ENCODE assay signal across 30 mouse cellular contexts in genomic region chr6:35298323-35298722, GRCm38 (mm10). TPM values are rescaled to one million over a fixed set of nuclear protein-coding genes. Genes with fewer than 3 reads are reported as not detected.
DNase-seq lines count a peak whose midpoint lies in the region; ATAC-seq and TF ChIP-seq lines count a peak whose summit lies in the region.
"Had no signal": no experiment of that assay in that cellular context is flagged by ENCODE, and none has a peak within 500 bp of the region (broad histone marks: within the 10 kb centered on the region; RNA-seq: fewer than 3 reads in every experiment).

No protein-coding gene starts in this region.

- no peak for TF ChIP-seq EP300 in heart, postnatal 0 days (IDR thresholded peaks at IDR 0.05; ENCODE audit: low read depth)

- no peak for DNase-seq in kidney, adult 2 months
- DNase-seq in MEL-GATA-1-ER (ENCODE audit: extremely low read depth, low read depth), result peak; percentile 28
- peak; percentile 63 for DNase-seq in heart, postnatal 0 days (ENCODE audit: low spot score)
- DNase-seq in gastrocnemius, postnatal 25 days, result no peak
- DNase-seq: adrenal gland, postnatal 10 days; B cell, adult 2 months; cerebellum, adult 8-10 months; cerebellum, postnatal 36 days; embryo, embryonic 11 days; gastrocnemius, postnatal 10 days; layer of hippocampus, postnatal 36 days; left cerebral cortex, postnatal 4 days; right cerebral cortex, adult 18-20 months; right cerebral cortex, postnatal 4 days; thymus, adult 2 months; thymus, postnatal 4 days had no signal

- H3K4me2 ChIP-seq in kidney, embryonic 16.5 days (replicated peaks; ENCODE audit: low read depth, low read length), result no peak overlapping the region
- 0 out of 2 replicates have a peak overlapping the region, but pooled peaks have one; percentile 12 for H3K4me2 ChIP-seq in heart, embryonic 11.5 days
- 0 out of 2 replicates have a peak overlapping the region, but pooled peaks have one; percentile 3 for H3K4me2 ChIP-seq in heart, postnatal 0 days (ENCODE audit: low read depth, low read length)
- no peak overlapping the region for H3K4me2 ChIP-seq in forebrain, embryonic 16.5 days (ENCODE audit: low read length)
- H3K4me2 ChIP-seq: embryonic facial prominence, embryonic 13.5 days; forebrain, embryonic 12.5 days; hindbrain, embryonic 15.5 days; intestine, embryonic 15.5 days; limb, embryonic 15.5 days; liver, embryonic 15.5 days; neural tube, embryonic 15.5 days had no signal

- H3K27me3 ChIP-seq in kidney, adult 2 months (replicated peaks; ENCODE audit: control insufficient read depth, insufficient read depth, low read length), result no peaks in the 10 kb centered on the region
- no peaks in the 10 kb centered on the region for H3K27me3 ChIP-seq in kidney, embryonic 16.5 days (ENCODE audit: insufficient read depth, low read length)
- H3K27me3 ChIP-seq in heart, embryonic 11.5 days (ENCODE audit: control insufficient read depth, insufficient read depth, low read length), result no peaks in the 10 kb centered on the region
- H3K27me3 ChIP-seq in heart, postnatal 0 days (ENCODE audit: control insufficient read depth, insufficient read depth, low read length), result no peaks in the 10 kb centered on the region
- H3K27me3 ChIP-seq in forebrain, embryonic 16.5 days (replicated peaks; ENCODE audit: control insufficient read depth, insufficient read depth, low read length), result no peaks in the 10 kb centered on the region
- H3K27me3 ChIP-seq: embryonic facial prominence, embryonic 13.5 days; forebrain, embryonic 12.5 days; hindbrain, embryonic 15.5 days; intestine, embryonic 15.5 days; limb, embryonic 15.5 days; liver, embryonic 15.5 days; neural tube, embryonic 15.5 days had no signal

- peak overlapping the region; percentile 94 for H3K27ac ChIP-seq in kidney, adult 2 months (ENCODE audit: insufficient read depth, low read depth, low read length)
- no peak overlapping the region for H3K27ac ChIP-seq in kidney, embryonic 16.5 days (ENCODE audit: low read length)
- H3K27ac ChIP-seq in heart, embryonic 11.5 days (ENCODE audit: low read depth, low read length), result peak overlapping the region; percentile 70
- peak overlapping the region; percentile 78 for H3K27ac ChIP-seq in heart, postnatal 0 days (ENCODE audit: low read depth)
- H3K27ac ChIP-seq in forebrain, embryonic 16.5 days (ENCODE audit: low read length), result no peak overlapping the region
- H3K27ac ChIP-seq: embryonic facial prominence, embryonic 13.5 days; forebrain, embryonic 12.5 days; hindbrain, embryonic 15.5 days; intestine, embryonic 15.5 days; limb, embryonic 15.5 days; liver, embryonic 15.5 days; macrophage; midbrain, embryonic 10.5 days; neural tube, embryonic 15.5 days had no signal

- H3K36me3 ChIP-seq in kidney, adult 2 months (ENCODE audit: control insufficient read depth, insufficient read depth, low read length), result no peaks in the 10 kb centered on the region
- H3K36me3 ChIP-seq in kidney, embryonic 16.5 days (ENCODE audit: insufficient read depth, low read length), result no peaks in the 10 kb centered on the region
- no peaks in the 10 kb centered on the region for H3K36me3 ChIP-seq in heart, embryonic 11.5 days (ENCODE audit: control insufficient read depth, insufficient read depth, low read length)
- no peaks in the 10 kb centered on the region for H3K36me3 ChIP-seq in heart, postnatal 0 days (replicated peaks; ENCODE audit: control insufficient read depth, insufficient read depth, low read length)
- no peaks in the 10 kb centered on the region for H3K36me3 ChIP-seq in forebrain, embryonic 16.5 days (ENCODE audit: control insufficient read depth, insufficient read depth)
- H3K36me3 ChIP-seq: embryonic facial prominence, embryonic 13.5 days; forebrain, embryonic 12.5 days; hindbrain, embryonic 15.5 days; intestine, embryonic 15.5 days; limb, embryonic 15.5 days; liver, embryonic 15.5 days; midbrain, embryonic 10.5 days; neural tube, embryonic 15.5 days had no signal

- no peaks in the 10 kb centered on the region for H3K9me3 ChIP-seq in kidney, embryonic 16.5 days (ENCODE audit: low read length)
- no peaks in the 10 kb centered on the region for H3K9me3 ChIP-seq in heart, embryonic 11.5 days (replicated peaks; ENCODE audit: control insufficient read depth, low read length)
- no peaks in the 10 kb centered on the region for H3K9me3 ChIP-seq in heart, postnatal 0 days (replicated peaks; ENCODE audit: control insufficient read depth, low read length)
- no peaks in the 10 kb centered on the region for H3K9me3 ChIP-seq in forebrain, embryonic 16.5 days (ENCODE audit: control insufficient read depth, low read length)
- H3K9me3 ChIP-seq: embryonic facial prominence, embryonic 13.5 days; forebrain, embryonic 12.5 days; hindbrain, embryonic 15.5 days; intestine, embryonic 15.5 days; limb, embryonic 15.5 days; liver, embryonic 15.5 days; midbrain, embryonic 10.5 days; neural tube, embryonic 15.5 days had no signal

- H3K9ac ChIP-seq in kidney, embryonic 16.5 days (replicated peaks; ENCODE audit: low read length), result no peak overlapping the region
- H3K9ac ChIP-seq in heart, embryonic 11.5 days (ENCODE audit: low read depth, low read length), result no peak overlapping the region
- no peak overlapping the region for H3K9ac ChIP-seq in heart, postnatal 0 days (replicated peaks; ENCODE audit: low read depth, low read length)
- no peak overlapping the region for H3K9ac ChIP-seq in forebrain, embryonic 16.5 days (replicated peaks; ENCODE audit: low read depth, low read length)
- H3K9ac ChIP-seq: embryonic facial prominence, embryonic 13.5 days; forebrain, embryonic 12.5 days; hindbrain, embryonic 15.5 days; intestine, embryonic 15.5 days; limb, embryonic 15.5 days; liver, embryonic 15.5 days; neural tube, embryonic 15.5 days had no signal

- TF ChIP-seq POLR2A in kidney, adult 2 months (IDR thresholded peaks at IDR 0.05; ENCODE audit: low read depth, low read length), result no peak

- ATAC-seq in kidney, embryonic 16.5 days (ENCODE audit: low FRiP score, low TSS enrichment), result no peak
- ATAC-seq in heart, embryonic 11.5 days (replicated peaks; ENCODE audit: insufficient number of reproducible peaks, low FRiP score, low TSS enrichment), result 0 out of 2 replicates have a peak, but pooled peaks have one; percentile 33
- peak; percentile 60 for ATAC-seq in heart, postnatal 0 days (ENCODE audit: insufficient read depth, low read depth)
- no peak for ATAC-seq in forebrain, embryonic 16.5 days
- ATAC-seq: intestine, embryonic 15.5 days; midbrain, embryonic 16.5 days had no signal

- WGBS in kidney, adult 2 months, result 87% methylated on average over 6 of the region's 6 CpGs
- WGBS in kidney, embryonic 16.5 days, result 84% methylated on average over 6 of the region's 6 CpGs
- WGBS in heart, embryonic 11.5 days (ENCODE audit: insufficient replicate concordance), result 28% methylated on average over 6 of the region's 6 CpGs
- 10% methylated on average over 6 of the region's 6 CpGs for WGBS in heart, postnatal 0 days
- WGBS in forebrain, embryonic 16.5 days, result 89% methylated on average over 6 of the region's 6 CpGs

- no peak overlapping the region for H3K4me3 ChIP-seq in kidney, adult 2 months (ENCODE audit: insufficient read depth, low read depth, low read length)
- no peak overlapping the region for H3K4me3 ChIP-seq in kidney, embryonic 16.5 days (ENCODE audit: low read length)
- no peak overlapping the region for H3K4me3 ChIP-seq in heart, embryonic 11.5 days (ENCODE audit: low read depth, low read length)
- H3K4me3 ChIP-seq in heart, postnatal 0 days (ENCODE audit: low read depth, low read length), result no peak overlapping the region
- H3K4me3 ChIP-seq in forebrain, embryonic 16.5 days (replicated peaks; ENCODE audit: low read length), result no peak overlapping the region
- H3K4me3 ChIP-seq: embryonic facial prominence, embryonic 13.5 days; erythroblast, embryonic 14.5 days; forebrain, embryonic 12.5 days; hindbrain, embryonic 15.5 days; intestine, embryonic 15.5 days; limb, embryonic 15.5 days; liver, embryonic 15.5 days; midbrain, embryonic 10.5 days; neural tube, embryonic 15.5 days had no signal

- H3K4me1 ChIP-seq in kidney, adult 2 months (ENCODE audit: control insufficient read depth, insufficient read depth, low read length), result peaks cover 15% of the 10 kb centered on the region; the same call in 1 of the 2 replicates
- H3K4me1 ChIP-seq in kidney, embryonic 16.5 days (ENCODE audit: insufficient read depth, low read length), result peaks cover 4% of the 10 kb centered on the region; the same call in 1 of the 2 replicates
- peaks cover 22% of the 10 kb centered on the region; the same call in 1 of the 2 replicates for H3K4me1 ChIP-seq in heart, embryonic 11.5 days (ENCODE audit: control insufficient read depth, insufficient read depth, low read length)
- peaks cover 25% of the 10 kb centered on the region for H3K4me1 ChIP-seq in heart, postnatal 0 days (ENCODE audit: control insufficient read depth, insufficient read depth)
- peaks cover 3% of the 10 kb centered on the region; the same call in 1 of the 2 replicates for H3K4me1 ChIP-seq in forebrain, embryonic 16.5 days (replicated peaks; ENCODE audit: control insufficient read depth, insufficient read depth, low read length)
- H3K4me1 ChIP-seq: embryonic facial prominence, embryonic 13.5 days; forebrain, embryonic 12.5 days; intestine, embryonic 15.5 days; neural tube, embryonic 15.5 days had no signal

- no peak for TF ChIP-seq CTCF in kidney, adult 2 months (conservative IDR thresholded peaks at IDR 0.05; ENCODE audit: insufficient read depth, insufficient read length, low read depth, low read length)
- TF ChIP-seq CTCF in heart, postnatal 0 days (IDR thresholded peaks at IDR 0.05; ENCODE audit: low read depth), result no peak

RNA-seq across cellular contexts. Expression of gene Slc13a4, which starts 9.6 kb away (rescaled TPM):
- polyA plus RNA-seq in kidney, adult 2 months (2012; rRNA removed), result 5.2 and 5.6 TPM in 2 replicates
- 0.23 and 0.41 TPM in 2 replicates for polyA plus RNA-seq in kidney, embryonic 16.5 days (2015; fragmentation: Nextera tagmentation; extraction: Ambion mirVana)
- 2.4 and 2.7 TPM in 2 replicates for polyA plus RNA-seq in heart, embryonic 11.5 days (2014; fragmentation: Nextera tagmentation; extraction: Ambion mirVana)
- total RNA-seq in heart, postnatal 0 days (2014; rRNA removed; ENCODE audit: low replicate concordance), result 0.11 TPM in 1 of 2 replicates, not detected in the other
- polyA plus RNA-seq in heart, postnatal 0 days (2015; fragmentation: Nextera tagmentation; extraction: Ambion mirVana), result 0.22 TPM in 2 replicates
- under 1 TPM; 0.18 to 0.27 TPM for total RNA-seq in gastrocnemius, postnatal 25 days (2021)
- polyA plus RNA-seq in forebrain, embryonic 16.5 days (2015; fragmentation: Nextera tagmentation; extraction: Ambion mirVana), result 4.6 and 5.6 TPM in 2 replicates
- polyA plus RNA-seq: erythroblast, embryonic 14.5 days; macrophage had no signal

RNA-seq across cellular contexts. Expression of gene Fam180a, which starts 27.6 kb away (rescaled TPM):
- polyA plus RNA-seq in kidney, adult 2 months (2012; rRNA removed), result 0.39 and 0.49 TPM in 2 replicates
- polyA plus RNA-seq in kidney, embryonic 16.5 days (2015; fragmentation: Nextera tagmentation; extraction: Ambion mirVana), result 0.18 and 0.45 TPM in 2 replicates
- 0.16 and 0.31 TPM in 2 replicates for polyA plus RNA-seq in heart, embryonic 11.5 days (2014; fragmentation: Nextera tagmentation; extraction: Ambion mirVana)
- total RNA-seq in heart, postnatal 0 days (2014; rRNA removed; ENCODE audit: low replicate concordance), result 8.3 TPM in 1 of 2 replicates, not detected in the other
- polyA plus RNA-seq in heart, postnatal 0 days (2015; fragmentation: Nextera tagmentation; extraction: Ambion mirVana), result 0.48 and 0.84 TPM in 2 replicates
- total RNA-seq in gastrocnemius, postnatal 25 days (2021), result under 1 TPM; 0.32 to 0.56 TPM
- 1.0 and 1.6 TPM in 2 replicates for polyA plus RNA-seq in forebrain, embryonic 16.5 days (2015; fragmentation: Nextera tagmentation; extraction: Ambion mirVana)
- polyA plus RNA-seq: erythroblast, embryonic 14.5 days; forebrain, embryonic 12.5 days; macrophage; midbrain, embryonic 10.5 days had no signal

Comparison
In these comparisons a context has a peak if more than half of its experiments do, and no peak if none do; other contexts are left out.
1. H3K27ac ChIP-seq: peak in kidney, adult 2 months (single experiment), heart, embryonic 11.5 days (single experiment) and heart, postnatal 0 days (single experiment); none in kidney, embryonic 16.5 days (single experiment) and forebrain, embryonic 16.5 days (single experiment).
2. DNase-seq: peak in MEL-GATA-1-ER (single experiment) and heart, postnatal 0 days (single experiment); none in kidney, adult 2 months (single experiment) and gastrocnemius, postnatal 25 days (single experiment).
3. ATAC-seq: peak in heart, embryonic 11.5 days (single experiment) and heart, postnatal 0 days (single experiment); none in kidney, embryonic 16.5 days (single experiment) and forebrain, embryonic 16.5 days (single experiment).
4. H3K4me2 ChIP-seq: peak in heart, embryonic 11.5 days (single experiment) and heart, postnatal 0 days (single experiment); none in kidney, embryonic 16.5 days (single experiment) and forebrain, embryonic 16.5 days (single experiment).